Mouse (Mus musculus): ENCODE measurements around the gene Agr2. TPM values are rescaled to one million over a fixed set of nuclear protein-coding genes. Genes with fewer than 3 reads are reported as not detected.
A peak's percentile ranks its signal among the peaks of the same experiment; 100 is the strongest.

Gene Agr2
- polyA plus RNA-seq, 1 experiment from 2014 or later, result 2.8 TPM

- Histone ChIP-seq H3K9me3 (replicated peaks; ENCODE audit: control insufficient read depth, low read length) (no peaks in the 10 kb centered on the region), H3K9ac (ENCODE audit: low read depth, low read length) (peak within 1 kb of the TSS; percentile 69), H3K4me2 (ENCODE audit: low read depth, low read length) (peak within 1 kb of the TSS; percentile 94), H3K27ac (ENCODE audit: low read length) (no peak within 1 kb of the TSS), H3K27me3 (ENCODE audit: control insufficient read depth, insufficient read depth, low read depth, low read length) (no peaks in the 10 kb centered on the region), H3K4me3 (ENCODE audit: low read depth, low read length) (peak within 1 kb of the TSS; percentile 77), H3K4me1 (ENCODE audit: control insufficient read depth, low read depth, low read length) (peaks cover 10% of the 10 kb centered on the region; the same call in 1 of the 2 replicates), H3K36me3 (ENCODE audit: control insufficient read depth, insufficient read depth) (no peaks in the 10 kb centered on the region)
- ATAC-seq (ENCODE audit: low read depth), result peak; percentile 94
- WGBS (ENCODE audit: insufficient replicate concordance), result 0% methylated on average over 32 of the region's 35 CpGs
These were observed 49.7 kb downstream of the Agr2 start, which contains the start of gene Tspan13 for GRCm38 (mm10) chr12:36042348-36042778. Gene Tspan13, minus strand, starts transcription at chr12:36042500.

DNA sequence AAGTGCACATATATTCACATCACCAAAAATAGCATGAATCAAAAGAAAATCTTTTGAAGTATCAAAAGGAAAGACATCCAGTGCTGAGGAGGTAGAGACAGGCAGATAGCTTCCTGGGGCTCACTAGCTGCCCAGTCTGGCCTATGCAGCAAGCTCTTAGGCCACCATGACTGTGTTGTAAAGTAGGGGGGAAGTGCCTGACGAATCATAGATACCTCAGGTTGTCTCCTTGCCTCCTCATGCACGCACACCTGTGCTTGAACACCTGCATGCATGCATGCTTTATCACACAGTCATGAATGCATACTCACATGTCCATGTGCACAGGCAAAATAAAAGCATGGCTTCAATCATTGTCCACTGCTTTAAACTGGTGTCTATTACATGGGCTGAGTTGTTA, 52.0 kb downstream of the Agr2 start:
- no peaks in the 10 kb centered on the region for H3K9me3 ChIP-seq (replicated peaks; ENCODE audit: control insufficient read depth, low read length)
- H3K4me3 ChIP-seq (ENCODE audit: low read depth, low read length), result no peak overlapping the region
- ATAC-seq (ENCODE audit: low read depth), result no peak
- H3K36me3 ChIP-seq (ENCODE audit: control insufficient read depth, insufficient read depth), result no peaks in the 10 kb centered on the region
- H3K27me3 ChIP-seq (ENCODE audit: control insufficient read depth, insufficient read depth, low read depth, low read length), result no peaks in the 10 kb centered on the region
- no peak overlapping the region for H3K9ac ChIP-seq (ENCODE audit: low read depth, low read length)
- H3K27ac ChIP-seq (ENCODE audit: low read length), result no peak overlapping the region
- WGBS (ENCODE audit: insufficient replicate concordance), result 56% methylated on average over 2 of the region's 2 CpGs
- peaks cover 10% of the 10 kb centered on the region; the same call in 1 of the 2 replicates for H3K4me1 ChIP-seq (ENCODE audit: control insufficient read depth, low read depth, low read length)
- no peak overlapping the region for H3K4me2 ChIP-seq (ENCODE audit: low read depth, low read length)

DNA sequence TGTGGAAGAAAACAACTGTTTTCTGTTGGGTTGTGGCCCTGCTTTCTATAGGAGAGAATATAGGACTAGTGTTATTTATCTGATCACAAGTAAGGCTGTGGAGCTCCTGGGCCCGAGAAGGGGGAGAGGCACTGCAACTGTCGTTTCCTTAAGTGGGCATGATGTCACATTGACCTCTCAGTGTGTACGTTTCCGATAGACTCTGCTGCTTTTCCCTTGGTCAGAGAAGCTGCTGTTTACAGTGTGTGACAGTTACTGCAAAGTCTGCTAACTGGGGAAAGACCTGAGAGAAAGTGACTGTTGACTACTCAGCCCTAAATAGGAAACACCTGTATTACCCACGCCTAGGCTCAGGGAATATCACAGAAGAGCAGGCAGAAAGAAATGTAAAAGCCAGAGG, 53.5 kb downstream of the Agr2 start:
- Histone ChIP-seq H3K36me3 (ENCODE audit: control insufficient read depth, insufficient read depth) (no peaks in the 10 kb centered on the region), H3K4me1 (ENCODE audit: control insufficient read depth, low read depth, low read length) (peaks cover 8% of the 10 kb centered on the region; the same call in 1 of the 2 replicates), H3K4me2 (ENCODE audit: low read depth, low read length) (no peak overlapping the region), H3K27me3 (ENCODE audit: control insufficient read depth, insufficient read depth, low read depth, low read length) (no peaks in the 10 kb centered on the region), H3K4me3 (ENCODE audit: low read depth, low read length) (no peak overlapping the region), H3K9ac (ENCODE audit: low read depth, low read length) (no peak overlapping the region), H3K27ac (ENCODE audit: low read length) (no peak overlapping the region), H3K9me3 (replicated peaks; ENCODE audit: control insufficient read depth, low read length) (no peaks in the 10 kb centered on the region)
- WGBS (ENCODE audit: insufficient replicate concordance), result 8% methylated on average over 5 of the region's 5 CpGs
- ATAC-seq (ENCODE audit: low read depth), result no peak

DNA sequence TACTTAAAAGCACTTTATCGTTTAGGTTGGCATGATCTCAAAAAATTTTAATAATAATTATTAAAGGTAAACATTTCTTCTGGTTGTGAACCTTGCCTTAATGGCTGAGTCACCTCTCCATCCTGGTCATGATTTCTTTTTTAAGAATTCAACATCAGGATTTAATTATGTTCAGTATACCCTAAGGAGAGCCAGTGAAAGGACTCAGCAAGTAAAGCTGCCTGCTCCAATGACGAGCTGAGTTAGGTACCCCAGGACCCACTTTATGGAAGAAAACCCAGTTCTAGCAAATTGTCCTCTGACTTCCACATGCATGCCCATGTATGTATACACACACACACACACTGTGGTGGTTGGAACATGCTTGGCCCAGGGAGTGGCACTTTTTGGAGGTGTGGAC, 54.9 kb downstream of the Agr2 start:
- Histone ChIP-seq H3K9ac (ENCODE audit: low read depth, low read length) (no peak overlapping the region), H3K4me2 (ENCODE audit: low read depth, low read length) (no peak overlapping the region), H3K9me3 (replicated peaks; ENCODE audit: control insufficient read depth, low read length) (no peaks in the 10 kb centered on the region), H3K4me1 (ENCODE audit: control insufficient read depth, low read depth, low read length) (no peaks in the 10 kb centered on the region; the same call in 1 of the 2 replicates), H3K36me3 (ENCODE audit: control insufficient read depth, insufficient read depth) (no peaks in the 10 kb centered on the region), H3K27ac (ENCODE audit: low read length) (no peak overlapping the region), H3K4me3 (ENCODE audit: low read depth, low read length) (no peak overlapping the region), H3K27me3 (ENCODE audit: control insufficient read depth, insufficient read depth, low read depth, low read length) (no peaks in the 10 kb centered on the region)
- no peak for ATAC-seq (ENCODE audit: low read depth)
- WGBS (ENCODE audit: insufficient replicate concordance), result 68% methylated on average over 2 of the region's 2 CpGs

- Histone ChIP-seq H3K36me3 (ENCODE audit: control insufficient read depth, insufficient read depth) (no peaks in the 10 kb centered on the region), H3K27me3 (ENCODE audit: control insufficient read depth, insufficient read depth, low read depth, low read length) (no peaks in the 10 kb centered on the region), H3K9me3 (replicated peaks; ENCODE audit: control insufficient read depth, low read length) (no peaks in the 10 kb centered on the region), H3K4me1 (ENCODE audit: control insufficient read depth, low read depth, low read length) (no peaks in the 10 kb centered on the region), H3K9ac (ENCODE audit: low read depth, low read length) (no peak overlapping the region), H3K4me2 (ENCODE audit: low read depth, low read length) (no peak overlapping the region), H3K27ac (ENCODE audit: low read length) (no peak overlapping the region), H3K4me3 (ENCODE audit: low read depth, low read length) (no peak overlapping the region)
- 52% methylated on average over 1 of the region's 1 CpGs for WGBS (ENCODE audit: insufficient replicate concordance)
- no peak for ATAC-seq (ENCODE audit: low read depth)
These were observed 57.6 kb downstream of the Agr2 start for GRCm38 (mm10) chr12:36050276-36050675.

Other genes starting within 250 kb of the Agr2 start
- gene Agr3, start 67.3 kb upstream of the Agr2 start, polyA plus RNA-seq (2015; fragmentation: Nextera tagmentation; extraction: Ambion mirVana), result not detected in 2 replicates
- 16.6 and 16.8 TPM in 2 replicates for gene Tspan13, start 49.6 kb downstream of the Agr2 start, polyA plus RNA-seq (2015; fragmentation: Nextera tagmentation; extraction: Ambion mirVana)
- 6.9 TPM in 2 replicates for gene Ankmy2, start 164.2 kb downstream of the Agr2 start, polyA plus RNA-seq (2015; fragmentation: Nextera tagmentation; extraction: Ambion mirVana)
- 33.2 and 34.1 TPM in 2 replicates for gene Bzw2, start 165.2 kb downstream of the Agr2 start, polyA plus RNA-seq (2015; fragmentation: Nextera tagmentation; extraction: Ambion mirVana)

Data from liver, embryonic 16.5 days (tissue).